Mouse (Mus musculus): ENCODE measurements around the gene Prpf18.

DNA sequence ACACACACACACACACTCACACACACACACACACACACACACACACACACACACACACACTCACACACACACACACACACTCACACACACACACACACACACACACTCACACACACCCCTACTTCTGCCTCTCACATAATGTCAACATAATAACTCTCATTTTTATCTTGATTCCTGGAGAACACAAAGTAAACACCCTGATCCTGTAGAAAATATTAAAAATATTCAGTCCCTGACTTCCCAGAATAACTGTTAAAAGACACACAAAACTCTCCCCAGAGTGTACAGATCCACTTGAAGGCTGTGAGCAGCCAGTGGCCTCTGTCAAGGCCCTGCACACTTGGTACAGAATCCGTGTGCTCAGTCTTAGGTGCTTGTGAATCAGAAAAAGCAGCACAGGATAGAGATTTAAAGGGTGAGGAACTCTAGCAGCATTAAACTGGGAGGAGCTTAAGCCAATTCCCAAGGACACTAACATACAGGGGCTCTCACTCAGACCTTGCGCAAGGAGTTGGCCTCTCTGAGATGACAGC is 36.8 kb downstream of the Prpf18 start:
- no peak for TF ChIP-seq EP300 (IDR thresholded peaks at IDR 0.05; ENCODE audit: low read depth)
- no peak for TF ChIP-seq CTCF (IDR thresholded peaks at IDR 0.05; ENCODE audit: low read depth)

All from heart, postnatal 0 days (tissue).